Mouse (Mus musculus) spleen, adult 18-20 months (tissue): ENCODE results near the gene Ap5s1.
A peak's percentile ranks its signal among the peaks of the same experiment; 100 is the strongest.
"Not testable (repeated sequence)": the region's sequence is repeated elsewhere in the genome, so short reads cannot be mapped to it uniquely, and the experiment has no call there.

Experiments
- DNase-seq, 2 experiments: peaks; one replicate each; pipeline ENCODE4 v3.0.0; 2022; ENCODE audit warnings: mixed read lengths in 2 of 2

The Ap5s1 gene

DNA sequence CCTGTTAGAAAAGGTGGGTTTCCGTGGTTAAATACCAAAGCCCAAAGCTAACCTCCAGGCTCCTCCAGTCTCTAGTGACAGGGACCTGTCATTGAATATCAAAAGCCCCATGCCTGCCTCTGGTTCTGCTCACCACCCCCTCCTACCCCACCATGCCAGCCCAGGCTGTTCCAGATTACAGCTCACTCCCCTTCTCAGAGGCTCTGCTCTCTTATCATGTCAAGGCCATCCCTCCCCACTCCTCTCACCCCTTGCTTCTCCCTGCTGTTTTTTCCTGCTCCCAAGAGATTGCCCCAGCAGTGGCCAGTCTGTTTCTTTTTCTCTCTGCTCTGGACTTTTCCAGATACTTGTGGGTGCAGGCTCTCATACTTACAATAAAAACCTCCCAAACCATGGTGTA is 16.7 kb downstream of the Ap5s1 start:
- no peak for DNase-seq

DNA sequence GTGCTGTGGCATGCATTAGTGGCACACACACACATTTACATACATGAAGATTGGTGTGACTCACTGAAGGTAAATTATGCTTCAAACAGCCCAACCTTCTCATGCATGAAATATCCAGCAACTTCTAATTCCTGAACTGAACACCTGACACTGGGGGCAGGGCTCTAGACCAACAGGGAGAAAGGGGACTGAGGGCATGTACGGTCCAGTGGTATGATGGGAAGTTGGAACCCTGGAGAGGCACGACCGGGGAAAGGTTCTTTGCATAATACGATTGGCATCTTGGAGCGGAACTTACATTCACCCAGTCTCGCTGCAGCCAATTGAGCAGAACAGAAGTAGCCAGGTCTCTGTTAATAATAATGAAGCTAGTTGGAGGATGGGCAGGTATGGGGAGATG is 18.3 kb downstream of the Ap5s1 start:
- DNase-seq, result no peak

- not testable (repeated sequence) for DNase-seq
These were observed 19.8 kb downstream of the Ap5s1 start for GRCm38 (mm10) chr2:131226669-131227068.

DNA sequence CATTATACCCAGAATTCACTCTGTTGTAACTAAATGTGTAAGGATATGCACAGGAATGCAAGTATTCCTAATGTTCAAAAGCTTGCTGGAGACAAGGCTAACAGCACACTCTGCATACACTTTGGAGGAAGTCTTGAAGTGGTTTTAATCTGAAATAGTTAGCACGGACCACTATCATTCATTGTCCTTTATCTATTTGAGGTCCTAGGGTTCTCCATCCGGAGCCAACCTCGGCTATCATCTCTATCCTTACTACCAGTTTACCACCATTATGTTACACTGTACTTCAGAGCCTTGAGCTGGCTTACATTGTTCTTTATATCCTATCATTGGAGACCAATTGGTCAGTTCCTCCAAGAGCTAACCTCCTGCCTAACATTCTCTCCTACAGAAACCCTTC is 20.4 kb downstream of the Ap5s1 start:
- DNase-seq, result no peak

- DNase-seq, result no peak
These were observed 25.7 kb downstream of the Ap5s1 start for GRCm38 (mm10) chr2:131232558-131232957.

DNA sequence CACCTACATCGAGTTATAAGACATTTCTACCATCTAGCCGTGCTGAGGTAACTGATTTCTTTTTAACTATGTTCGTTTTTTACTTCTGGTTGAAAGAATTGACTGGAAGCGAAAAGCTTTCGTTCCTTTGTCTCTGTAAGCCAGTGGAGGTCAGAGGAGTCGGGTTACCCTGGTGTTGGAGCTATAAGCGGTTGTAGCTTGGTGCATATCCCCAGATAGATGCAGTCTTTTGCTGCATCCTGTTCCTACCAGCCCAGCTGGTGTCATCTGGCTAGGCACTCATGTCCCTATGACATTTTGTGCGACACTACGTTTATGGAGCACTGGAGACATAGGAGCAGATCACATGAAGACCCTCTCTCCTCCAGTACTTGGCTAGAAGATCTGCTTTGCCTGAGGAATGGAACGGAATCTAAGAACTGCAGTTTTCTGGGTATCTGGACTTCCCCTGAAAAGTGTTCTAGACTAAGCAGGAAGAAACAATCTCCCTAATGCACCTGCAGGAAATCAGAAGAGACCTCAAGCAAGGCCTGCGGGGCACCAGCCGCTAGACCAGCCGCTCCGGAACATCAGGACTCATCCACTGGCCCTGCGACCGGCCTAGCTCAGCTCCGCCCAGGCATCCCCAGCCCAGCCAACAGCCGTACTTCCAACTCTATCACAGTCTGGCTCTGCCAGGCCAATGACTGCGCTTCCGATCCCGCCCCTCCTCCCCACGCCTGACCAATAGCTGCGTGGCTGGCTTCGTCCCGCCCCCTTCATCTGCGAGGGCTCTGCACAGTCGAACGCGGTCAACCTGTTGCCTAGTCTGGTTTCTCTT is 26.6 kb downstream of the Ap5s1 start, which contains the start of gene Mavs:
Gene Mavs, plus strand, starts transcription at position 757 of the 820 bp plus-strand sequence.
- peak; percentile 92 to 93 for DNase-seq

- no peak for DNase-seq
These were observed 27.3 kb downstream of the Ap5s1 start for GRCm38 (mm10) chr2:131234127-131234650.

GRCm38 (mm10) chr2:131234970-131235635 is 28.2 kb downstream of the Ap5s1 start:
- peak; percentile 42 to 49 for DNase-seq

DNA sequence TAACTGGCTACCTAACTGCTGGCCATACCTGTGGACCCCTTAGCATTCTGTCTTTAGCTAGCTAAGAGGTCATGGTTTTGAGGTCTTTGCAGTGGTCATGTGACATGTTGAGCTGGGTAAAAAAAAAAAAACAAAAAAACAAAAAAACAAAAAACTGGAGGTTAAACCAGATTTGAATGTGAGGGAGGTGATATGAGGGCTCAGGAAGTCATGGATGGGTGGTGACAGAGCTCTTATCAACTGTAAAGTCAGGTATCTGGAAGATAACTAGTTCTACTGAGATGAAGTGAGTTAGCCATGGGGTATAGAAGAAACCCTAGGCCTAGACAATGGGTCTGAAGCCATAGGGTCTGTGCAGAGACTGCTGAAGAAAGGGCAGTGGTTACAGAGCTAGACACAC is 35.3 kb downstream of the Ap5s1 start:
- DNase-seq, result no peak

DNA sequence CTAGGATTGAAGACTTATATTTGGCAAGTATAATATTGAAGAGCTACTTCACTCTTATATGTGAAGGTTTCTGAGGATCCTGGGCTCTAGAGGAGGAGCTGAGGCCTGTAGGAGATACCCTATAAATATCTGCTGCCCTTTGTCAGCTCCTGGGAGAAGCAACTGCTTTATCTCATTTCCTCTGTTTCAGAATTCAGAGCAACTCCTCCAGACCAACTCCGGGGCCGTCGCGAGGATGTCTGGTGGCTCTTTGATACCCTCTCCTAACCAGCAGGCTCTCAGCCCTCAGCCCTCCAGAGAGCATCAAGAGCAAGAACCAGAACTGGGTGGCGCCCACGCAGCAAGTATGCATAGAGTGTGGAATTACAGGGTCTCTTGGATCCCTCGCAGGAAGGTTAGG is 36.1 kb downstream of the Ap5s1 start:
- no peak for DNase-seq

GRCm38 (mm10) chr2:131253681-131254328 is 46.9 kb downstream of the Ap5s1 start:
- peak; percentile 49 to 62 for DNase-seq

GRCm38 (mm10) chr2:131254329-131254713 is 47.4 kb downstream of the Ap5s1 start:
- no peak for DNase-seq

DNA sequence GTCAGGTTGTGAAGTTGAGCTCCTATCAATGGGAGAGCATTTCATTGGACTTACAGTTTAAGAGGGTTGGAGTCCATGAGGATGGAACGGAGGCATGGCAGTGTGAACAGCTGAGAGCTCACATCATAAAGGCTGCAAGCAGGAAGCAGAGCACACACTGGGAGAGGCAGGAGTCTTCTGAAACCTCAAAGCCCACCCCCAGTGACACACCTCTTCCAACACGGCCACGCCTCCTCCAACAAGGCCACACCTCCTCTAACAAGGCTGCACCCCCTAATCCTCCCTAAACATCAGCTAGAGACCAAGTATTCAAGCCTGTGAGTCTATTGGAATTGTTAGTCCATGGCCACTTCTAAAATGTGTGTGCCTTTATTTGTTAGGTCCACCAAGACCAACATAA is 48.9 kb downstream of the Ap5s1 start:
- DNase-seq, result no peak

DNA sequence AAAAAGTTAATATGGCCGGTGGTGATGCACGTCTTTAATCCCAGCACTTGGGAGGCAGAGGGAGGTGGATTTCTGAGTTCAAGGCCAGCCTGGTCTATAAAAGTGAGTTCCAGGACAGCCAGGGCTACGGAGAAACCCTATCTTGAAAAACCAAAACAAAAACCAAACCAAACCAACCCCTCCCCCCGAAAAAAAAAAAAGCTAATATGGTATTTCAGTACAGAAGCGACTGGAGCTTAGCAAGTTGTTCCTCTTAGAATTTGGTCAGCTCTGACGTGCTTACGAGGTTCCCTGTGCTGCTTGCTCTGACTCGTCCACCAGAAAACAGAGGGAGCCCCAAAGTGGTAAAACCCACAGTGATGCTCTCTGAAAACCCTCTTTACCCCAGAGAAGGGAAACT is 51.8 kb downstream of the Ap5s1 start:
- no peak for DNase-seq

DNA sequence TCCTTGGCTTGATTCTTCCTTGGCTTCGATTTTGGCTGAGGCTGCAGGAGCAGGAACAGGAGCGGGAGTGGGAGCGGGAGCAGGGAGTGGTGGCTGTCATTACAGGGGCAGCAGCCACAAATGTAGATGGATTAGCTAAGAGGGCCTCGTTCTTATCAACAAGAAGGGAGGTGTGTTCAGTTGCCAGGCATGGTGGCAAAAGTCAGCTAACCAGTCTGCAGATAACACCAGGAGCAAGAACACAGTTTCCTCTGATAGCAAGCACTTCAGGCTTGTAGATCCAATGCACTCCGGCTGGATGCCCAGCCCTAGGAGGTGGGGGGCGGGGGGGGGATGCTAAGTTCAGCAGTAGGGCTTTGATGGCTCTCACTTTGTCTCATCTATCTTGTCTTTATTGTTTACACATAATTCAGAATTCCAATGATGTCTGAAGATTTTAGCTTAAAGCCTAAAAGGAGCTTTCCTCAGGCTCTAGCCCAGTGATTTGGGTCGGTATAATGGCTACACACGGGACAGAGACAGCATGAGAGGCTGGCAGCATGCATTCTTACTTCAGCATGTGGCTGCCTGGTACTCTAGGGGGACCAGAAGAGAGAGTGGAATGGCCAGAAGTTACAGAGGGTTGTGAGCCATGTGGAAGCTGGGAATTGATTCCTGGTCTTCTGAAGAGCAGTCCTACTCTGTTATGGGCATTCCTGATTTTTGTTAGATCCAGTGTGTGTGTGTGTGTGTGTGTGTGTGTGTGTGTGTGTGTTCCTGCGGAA is 53.8 kb downstream of the Ap5s1 start:
- DNase-seq, result no peak

- no peak for DNase-seq
These were observed 54.8 kb downstream of the Ap5s1 start for GRCm38 (mm10) chr2:131261481-131262212.

DNA sequence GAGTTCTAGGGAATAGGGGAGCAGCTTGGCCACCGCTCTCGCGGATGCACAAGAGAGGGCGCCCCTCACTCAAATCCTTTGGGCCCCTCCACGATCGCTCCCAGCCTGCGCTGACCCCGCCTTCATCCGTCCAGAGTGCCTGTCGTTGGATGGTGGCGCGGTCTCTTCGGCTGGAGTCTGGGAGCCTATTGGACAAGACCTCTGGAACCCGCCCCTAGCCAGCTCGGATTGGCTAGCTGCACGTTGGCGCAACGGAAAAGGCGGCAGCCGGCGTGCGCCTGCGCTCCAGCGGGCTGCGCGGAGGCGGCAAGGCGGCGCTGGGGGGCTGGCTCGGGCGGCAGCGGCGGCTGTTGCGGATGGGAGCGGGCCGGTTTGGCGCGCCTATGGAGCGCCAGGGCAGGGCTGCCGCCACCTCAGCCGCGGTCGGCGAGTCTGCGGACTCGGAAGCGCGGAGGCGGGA is 55.4 kb downstream of the Ap5s1 start, which contains the start of gene Pank2:
Gene Pank2, plus strand, starts transcription at position 283 of the 460 bp plus-strand sequence.
- peak; percentile 92 to 95 for DNase-seq
